Mouse (Mus musculus): ENCODE measurements around the gene Ncor2. TPM values are rescaled to one million over a fixed set of nuclear protein-coding genes. Genes with fewer than 3 reads are reported as not detected.

Gene Ncor2
- polyA plus RNA-seq, 1 experiment from 2014 or later = 30.5 TPM

DNA sequence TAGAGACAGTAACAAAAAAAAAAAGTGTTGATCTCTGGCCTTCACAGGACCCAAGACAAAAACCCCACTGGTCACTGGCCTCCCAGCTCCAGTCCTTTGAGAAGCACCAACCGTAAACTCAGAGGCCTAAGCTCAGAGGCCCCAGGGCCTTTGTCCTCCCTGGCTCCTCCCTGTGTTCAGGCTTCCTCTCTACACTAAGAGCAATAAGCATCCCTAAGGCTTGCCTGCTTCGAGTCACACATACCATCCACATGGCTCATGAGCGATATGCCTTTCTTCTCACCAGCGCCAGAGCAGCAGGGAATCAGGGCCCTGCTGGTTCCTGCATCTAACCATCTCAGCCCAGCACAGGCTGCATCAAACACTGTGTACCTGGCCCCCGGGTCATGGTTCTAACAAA, 133.8 kb downstream of the Ncor2 start:
- no peak overlapping the region for H3K9ac ChIP-seq
- 72% methylated on average over 5 of the region's 5 CpGs for WGBS
- H3K27me3 ChIP-seq = no peaks in the 10 kb centered on the region
- no peak overlapping the region for H3K4me3 ChIP-seq
- no peaks in the 10 kb centered on the region for H3K9me3 ChIP-seq
- no peak overlapping the region for H3K27ac ChIP-seq
- no peak overlapping the region for H3K4me2 ChIP-seq
- H3K36me3 ChIP-seq = peaks cover 78% of the 10 kb centered on the region
- no peaks in the 10 kb centered on the region for H3K4me1 ChIP-seq
- no peak for ATAC-seq (ENCODE audit: borderline replicate concordance, extremely low read depth, low FRiP score, low TSS enrichment)

DNA sequence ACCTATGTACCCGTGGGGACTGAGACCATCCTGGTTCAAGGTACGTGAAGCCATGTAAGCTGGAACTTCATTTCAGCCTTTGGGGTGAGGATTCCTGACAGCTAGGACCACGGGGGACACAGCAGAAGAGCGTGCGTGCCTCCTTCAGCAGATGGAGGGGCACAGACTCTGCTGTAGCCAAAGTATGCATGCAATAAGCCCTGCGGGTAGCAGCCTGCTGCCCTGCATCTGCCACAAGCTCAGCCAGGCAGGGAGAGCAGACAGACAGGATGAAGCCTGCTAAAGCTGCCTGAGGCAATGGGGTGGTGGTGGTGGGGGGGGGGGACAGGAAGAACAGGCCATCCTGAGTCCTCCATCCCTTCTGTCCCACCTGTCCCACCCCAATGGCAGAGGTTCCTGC, 135.6 kb downstream of the Ncor2 start:
- Histone ChIP-seq H3K27ac (no peak overlapping the region), H3K4me2 (no peak overlapping the region), H3K9ac (no peak overlapping the region), H3K27me3 (no peaks in the 10 kb centered on the region), H3K4me3 (no peak overlapping the region), H3K4me1 (no peaks in the 10 kb centered on the region), H3K9me3 (no peaks in the 10 kb centered on the region), H3K36me3 (peaks cover 72% of the 10 kb centered on the region)
- 96% methylated on average over 6 of the region's 6 CpGs for WGBS
- no peak for ATAC-seq (ENCODE audit: borderline replicate concordance, extremely low read depth, low FRiP score, low TSS enrichment)

DNA sequence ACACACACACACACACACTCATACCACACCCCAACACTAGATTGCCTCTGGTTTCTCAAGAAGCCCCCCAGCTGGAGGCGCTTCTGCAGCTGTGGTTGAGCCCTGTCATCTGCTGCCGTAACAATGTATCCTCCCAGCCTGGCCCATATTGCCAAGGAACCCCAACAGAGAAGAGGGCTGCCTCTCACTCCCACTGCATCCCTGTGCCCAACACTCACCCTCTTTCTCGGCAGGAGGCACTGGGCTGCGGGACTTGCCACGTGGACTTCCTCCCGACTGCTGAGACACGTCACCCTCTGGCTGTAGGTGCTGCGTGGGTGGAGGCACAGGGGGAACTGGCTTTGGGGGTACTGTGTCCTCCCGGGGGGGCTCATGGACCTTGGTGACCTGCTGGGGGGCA, 137.4 kb downstream of the Ncor2 start:
- H3K36me3 ChIP-seq = peaks cover 72% of the 10 kb centered on the region
- H3K4me1 ChIP-seq = no peaks in the 10 kb centered on the region

DNA sequence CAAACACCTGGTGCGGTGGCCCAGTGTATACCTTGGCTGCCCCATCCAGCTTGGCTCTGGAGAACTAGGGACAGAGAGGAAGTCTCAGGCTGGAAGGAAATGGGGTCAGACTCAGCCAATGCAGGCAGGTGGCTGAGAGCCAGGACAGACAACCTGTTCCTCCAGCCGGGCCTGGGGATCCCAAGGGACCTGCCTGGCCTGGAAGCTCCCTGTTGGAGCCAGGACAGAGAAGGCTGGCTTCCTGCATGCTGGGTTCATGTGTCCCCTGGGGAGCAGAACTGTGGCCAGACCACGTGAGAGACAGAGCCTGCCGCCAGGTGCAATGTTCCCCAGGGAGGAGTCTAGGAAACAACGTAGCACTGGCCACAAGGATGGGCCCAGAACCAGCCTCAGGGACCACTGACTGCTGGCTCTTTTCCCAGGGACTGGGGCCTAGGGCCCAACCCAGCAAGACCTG, 138.9 kb downstream of the Ncor2 start:
- Histone ChIP-seq H3K27ac (no peak overlapping the region), H3K9me3 (no peaks in the 10 kb centered on the region), H3K9ac (no peak overlapping the region), H3K4me2 (no peak overlapping the region), H3K36me3 (peaks cover 75% of the 10 kb centered on the region), H3K4me3 (no peak overlapping the region), H3K4me1 (no peaks in the 10 kb centered on the region), H3K27me3 (no peaks in the 10 kb centered on the region)
- 68% methylated on average over 5 of the region's 5 CpGs for WGBS
- ATAC-seq (ENCODE audit: borderline replicate concordance, extremely low read depth, low FRiP score, low TSS enrichment) = no peak

More for the DNA sequence above, 137.4 kb downstream of the Ncor2 start:
- Histone ChIP-seq H3K27me3 (no peaks in the 10 kb centered on the region), H3K9ac (no peak overlapping the region), H3K9me3 (no peaks in the 10 kb centered on the region), H3K4me2 (no peak overlapping the region), H3K27ac (no peak overlapping the region), H3K4me3 (no peak overlapping the region)
- 74% methylated on average over 9 of the region's 9 CpGs for WGBS
- no peak for ATAC-seq (ENCODE audit: borderline replicate concordance, extremely low read depth, low FRiP score, low TSS enrichment)

DNA sequence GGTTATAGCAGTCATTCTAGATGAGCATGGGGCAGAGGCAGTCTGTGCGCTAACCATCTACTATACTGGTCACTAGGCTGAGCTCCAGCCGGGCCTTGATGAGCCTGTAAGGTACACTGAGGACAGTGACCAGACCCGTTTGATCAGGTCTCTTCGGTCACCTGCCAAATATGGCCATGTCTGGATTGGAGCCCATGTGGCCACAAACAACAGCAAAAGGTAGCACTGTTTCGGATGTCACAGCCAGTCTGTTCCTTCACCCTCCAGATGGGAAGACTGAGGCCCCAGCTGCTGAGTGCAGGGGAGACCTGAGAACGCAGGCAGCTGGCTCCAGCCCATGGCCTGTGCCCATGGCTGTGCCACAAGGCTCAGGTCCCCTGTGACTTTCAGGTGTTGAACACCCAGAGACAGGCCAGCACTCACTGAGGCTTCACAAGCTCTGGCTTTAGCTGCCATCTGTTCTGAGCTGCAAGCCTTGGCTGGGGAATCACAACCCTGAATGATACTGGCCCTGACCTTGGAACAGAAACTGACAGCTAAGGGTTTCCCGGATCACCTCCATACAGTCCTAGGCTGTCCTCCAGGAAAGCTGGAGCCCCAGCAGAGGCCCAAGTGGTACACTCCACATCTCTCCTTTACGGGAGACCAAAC, 139.5 kb downstream of the Ncor2 start:
- Histone ChIP-seq H3K9me3 (no peaks in the 10 kb centered on the region), H3K27ac (no peak overlapping the region), H3K27me3 (no peaks in the 10 kb centered on the region), H3K36me3 (peaks cover 76% of the 10 kb centered on the region), H3K4me2 (no peak overlapping the region), H3K4me3 (no peak overlapping the region), H3K9ac (no peak overlapping the region), H3K4me1 (no peaks in the 10 kb centered on the region)
- ATAC-seq (ENCODE audit: borderline replicate concordance, extremely low read depth, low FRiP score, low TSS enrichment) = no peak
- 89% methylated on average over 8 of the region's 8 CpGs for WGBS

DNA sequence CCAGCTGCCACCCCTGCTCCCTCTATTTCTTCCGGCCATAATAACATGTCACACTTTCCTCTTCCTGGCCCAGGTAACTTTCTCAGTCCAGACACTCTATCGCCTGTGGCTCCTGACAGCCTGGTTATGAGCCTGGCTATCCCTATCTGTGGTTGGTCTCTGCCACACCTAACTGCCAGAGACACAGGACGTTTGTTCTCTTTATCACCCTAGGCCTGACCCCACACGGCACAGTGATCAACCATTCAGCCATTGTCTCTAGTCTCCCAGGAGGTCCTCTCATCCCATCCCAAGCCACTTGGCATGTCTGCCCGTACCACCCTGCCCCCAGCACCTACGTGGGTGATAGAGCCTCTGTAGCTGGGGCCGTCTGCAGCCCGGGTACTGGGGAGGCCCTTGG, 142.5 kb downstream of the Ncor2 start:
- no peak for ATAC-seq (ENCODE audit: borderline replicate concordance, extremely low read depth, low FRiP score, low TSS enrichment)
- Histone ChIP-seq H3K4me3 (no peak overlapping the region), H3K27ac (no peak overlapping the region), H3K36me3 (peaks cover 87% of the 10 kb centered on the region), H3K9ac (no peak overlapping the region), H3K4me2 (no peak overlapping the region), H3K4me1 (no peaks in the 10 kb centered on the region), H3K27me3 (no peaks in the 10 kb centered on the region), H3K9me3 (no peaks in the 10 kb centered on the region)
- 85% methylated on average over 8 of the region's 8 CpGs for WGBS

DNA sequence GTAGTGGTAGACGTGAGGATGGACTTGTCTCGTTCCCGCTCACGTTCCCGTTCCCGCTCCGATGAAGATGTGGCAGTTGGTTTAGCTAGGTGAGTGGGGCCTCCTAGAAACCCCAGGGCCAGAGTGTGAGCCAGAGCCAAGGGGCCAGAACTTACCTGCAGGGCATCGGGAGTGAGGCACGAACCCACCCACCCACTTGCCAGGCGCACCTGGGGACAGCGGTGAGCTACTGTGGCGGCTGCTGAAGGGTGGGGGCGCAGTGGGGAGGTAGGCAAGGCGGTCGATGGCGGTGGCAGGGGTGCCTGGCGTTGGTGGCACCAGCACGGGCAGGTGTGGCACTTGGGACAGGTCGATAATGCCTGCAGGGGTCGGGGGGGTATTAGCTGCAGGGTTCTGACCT, 150.1 kb downstream of the Ncor2 start:
- Histone ChIP-seq H3K27me3 (no peaks in the 10 kb centered on the region), H3K4me2 (no peak overlapping the region), H3K27ac (no peak overlapping the region), H3K36me3 (peaks cover 99% of the 10 kb centered on the region), H3K4me1 (no peaks in the 10 kb centered on the region), H3K9ac (no peak overlapping the region), H3K4me3 (no peak overlapping the region), H3K9me3 (no peaks in the 10 kb centered on the region)
- 96% methylated on average over 20 of the region's 20 CpGs for WGBS
- ATAC-seq (ENCODE audit: borderline replicate concordance, extremely low read depth, low FRiP score, low TSS enrichment) = no peak

DNA sequence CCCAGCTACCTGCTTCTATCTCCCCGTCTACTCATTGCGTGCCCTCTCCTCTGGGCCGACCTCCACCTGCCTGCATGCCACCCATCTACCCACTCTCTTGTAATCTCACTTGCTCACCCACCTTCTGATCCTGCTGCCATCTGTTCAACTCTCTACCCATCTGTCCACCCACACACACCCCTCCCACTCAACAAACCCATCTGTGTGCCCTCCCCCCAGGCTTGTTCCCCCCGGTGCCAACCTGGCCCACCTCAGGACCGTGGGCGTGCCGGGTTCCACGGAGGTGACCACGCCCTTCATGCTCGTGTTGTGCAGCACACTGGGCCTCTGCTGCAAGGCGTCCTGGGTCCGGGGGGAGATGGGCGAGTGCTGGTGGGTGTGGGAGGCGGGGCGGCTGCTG, 150.6 kb downstream of the Ncor2 start:
- peaks cover 99% of the 10 kb centered on the region for H3K36me3 ChIP-seq
- no peak for ATAC-seq (ENCODE audit: borderline replicate concordance, extremely low read depth, low FRiP score, low TSS enrichment)
- 96% methylated on average over 15 of the region's 15 CpGs for WGBS

DNA sequence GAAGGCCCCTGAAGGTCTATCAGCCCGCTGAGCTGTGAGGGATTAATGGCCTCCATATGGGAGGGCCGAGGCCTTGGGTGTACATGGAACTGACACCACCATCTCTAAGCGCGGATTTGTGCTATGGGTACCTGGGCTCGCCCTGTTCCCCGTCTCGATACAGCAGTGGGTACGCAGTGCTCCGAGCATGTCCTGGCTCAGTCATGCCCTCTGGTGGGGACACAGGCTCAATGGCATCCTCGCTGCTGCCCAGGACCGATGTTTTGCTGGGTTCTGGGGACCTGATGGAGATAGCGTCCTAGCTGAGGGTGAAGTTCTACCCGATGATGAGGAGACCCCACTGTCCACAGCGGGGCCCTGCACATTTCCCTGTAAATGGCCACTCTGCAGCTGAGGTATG, 155.0 kb downstream of the Ncor2 start:
- Histone ChIP-seq H3K27ac (no peak overlapping the region), H3K36me3 (peaks cover 81% of the 10 kb centered on the region), H3K4me2 (no peak overlapping the region), H3K9me3 (no peaks in the 10 kb centered on the region), H3K4me3 (no peak overlapping the region), H3K9ac (no peak overlapping the region), H3K4me1 (no peaks in the 10 kb centered on the region), H3K27me3 (no peaks in the 10 kb centered on the region)
- no peak for ATAC-seq (ENCODE audit: borderline replicate concordance, extremely low read depth, low FRiP score, low TSS enrichment)
- WGBS = 80% methylated on average over 14 of the region's 14 CpGs

More for the DNA sequence above, 150.6 kb downstream of the Ncor2 start:
- H3K9me3 ChIP-seq = no peaks in the 10 kb centered on the region
- no peak overlapping the region for H3K4me3 ChIP-seq
- no peak overlapping the region for H3K4me2 ChIP-seq
- no peaks in the 10 kb centered on the region for H3K4me1 ChIP-seq
- H3K9ac ChIP-seq = no peak overlapping the region
- no peak overlapping the region for H3K27ac ChIP-seq
- no peaks in the 10 kb centered on the region for H3K27me3 ChIP-seq

DNA sequence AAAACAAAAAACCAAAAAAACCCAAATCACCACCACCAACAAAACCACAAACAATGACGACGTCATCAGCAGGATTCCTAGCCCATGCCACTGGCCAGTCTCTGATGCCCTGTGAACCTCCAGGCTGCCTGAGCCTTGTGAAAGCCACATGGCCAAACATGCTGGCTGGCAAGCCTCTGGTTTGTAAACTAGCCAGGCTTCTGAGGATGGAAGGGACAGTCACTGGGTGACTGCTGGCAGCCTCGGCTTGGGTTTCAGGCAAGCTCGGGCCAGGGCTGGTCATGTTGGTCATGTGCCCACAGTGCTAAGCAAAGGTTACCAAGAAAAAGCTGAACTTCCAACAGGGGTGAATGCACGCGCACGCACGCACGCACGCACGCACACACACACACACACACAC, 157.7 kb downstream of the Ncor2 start:
- no peak for ATAC-seq (ENCODE audit: borderline replicate concordance, extremely low read depth, low FRiP score, low TSS enrichment)
- Histone ChIP-seq H3K9me3 (no peaks in the 10 kb centered on the region), H3K4me2 (no peak overlapping the region), H3K4me1 (no peaks in the 10 kb centered on the region), H3K27ac (no peak overlapping the region), H3K9ac (no peak overlapping the region), H3K4me3 (no peak overlapping the region), H3K36me3 (peaks cover 80% of the 10 kb centered on the region), H3K27me3 (no peaks in the 10 kb centered on the region)
- 79% methylated on average over 11 of the region's 11 CpGs for WGBS

DNA sequence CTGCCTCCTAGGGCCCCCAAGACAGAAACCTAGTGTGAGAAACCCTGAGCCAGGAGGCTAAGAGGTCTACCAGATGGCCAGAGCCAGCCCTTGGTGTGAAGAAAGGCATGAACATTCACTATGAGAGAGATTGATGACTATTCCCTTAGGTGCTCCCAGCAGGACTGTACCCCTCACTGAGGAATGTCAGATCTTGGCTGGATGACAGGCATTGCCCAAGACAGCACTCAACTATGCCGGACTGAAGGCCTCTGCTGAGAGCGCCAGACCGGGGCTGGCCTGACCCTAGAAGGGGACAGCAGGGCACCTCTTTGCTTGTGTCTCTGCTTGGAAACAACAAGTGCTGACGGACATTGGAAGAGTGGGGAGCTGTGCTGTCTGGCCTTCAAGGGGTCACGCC, 159.9 kb downstream of the Ncor2 start:
- no peaks in the 10 kb centered on the region for H3K27me3 ChIP-seq
- no peak overlapping the region for H3K27ac ChIP-seq
- no peak overlapping the region for H3K4me2 ChIP-seq
- H3K4me1 ChIP-seq = no peaks in the 10 kb centered on the region
- 68% methylated on average over 5 of the region's 5 CpGs for WGBS
- no peak overlapping the region for H3K9ac ChIP-seq
- peaks cover 68% of the 10 kb centered on the region for H3K36me3 ChIP-seq
- H3K4me3 ChIP-seq = no peak overlapping the region
- no peaks in the 10 kb centered on the region for H3K9me3 ChIP-seq
- no peak for ATAC-seq (ENCODE audit: borderline replicate concordance, extremely low read depth, low FRiP score, low TSS enrichment)

DNA sequence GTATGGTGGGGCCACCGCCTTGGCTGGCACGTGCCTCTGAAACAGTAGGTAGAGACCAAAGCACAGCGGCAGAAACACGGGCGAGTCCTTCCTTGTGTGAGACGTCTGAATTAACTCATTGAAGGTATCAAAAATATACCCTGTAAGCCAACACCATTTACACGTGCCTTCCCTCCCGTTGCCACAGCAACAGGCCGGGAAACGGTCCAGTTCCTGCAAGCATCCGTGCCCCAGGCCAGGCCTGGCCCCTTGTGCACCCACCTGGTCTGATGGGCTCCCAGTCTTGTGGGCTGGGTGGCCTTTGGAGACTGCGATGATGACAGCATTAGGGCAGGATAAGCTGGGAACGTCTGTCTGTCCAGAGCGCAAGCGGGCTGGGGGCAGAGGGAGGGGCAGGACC, 161.7 kb downstream of the Ncor2 start:
- H3K36me3 ChIP-seq = peaks cover 50% of the 10 kb centered on the region
- H3K9ac ChIP-seq = no peak overlapping the region
- ATAC-seq (ENCODE audit: borderline replicate concordance, extremely low read depth, low FRiP score, low TSS enrichment) = no peak
- H3K4me1 ChIP-seq = no peaks in the 10 kb centered on the region
- H3K4me2 ChIP-seq = no peak overlapping the region
- no peaks in the 10 kb centered on the region for H3K9me3 ChIP-seq
- H3K27me3 ChIP-seq = no peaks in the 10 kb centered on the region
- H3K27ac ChIP-seq = no peak overlapping the region
- H3K4me3 ChIP-seq = no peak overlapping the region
- 59% methylated on average over 15 of the region's 15 CpGs for WGBS

All from lung, embryonic 15.5 days (tissue).